20 mouse cellular contexts compared by ENCODE assay signal in genomic region chr11:86909028-86909427, GRCm38 (mm10).
DNase-seq lines count a peak whose midpoint lies in the region; ATAC-seq and TF ChIP-seq lines count a peak whose summit lies in the region.
"Had no signal": no experiment of that assay in that cellular context is flagged by ENCODE, and none has a peak within 500 bp of the region (broad histone marks: within the 10 kb centered on the region; RNA-seq: fewer than 3 reads in every experiment).

No protein-coding gene starts in this region.

- no peak overlapping the region for H3K27ac ChIP-seq in kidney, adult 2 months (ENCODE audit: insufficient read depth, low read depth, low read length)
- no peak overlapping the region for H3K27ac ChIP-seq in kidney, embryonic 14.5 days (ENCODE audit: low read depth, low read length)
- H3K27ac ChIP-seq in kidney, embryonic 15.5 days, result peak overlapping the region; percentile 68
- H3K27ac ChIP-seq in small intestine, adult 2 months (ENCODE audit: insufficient read depth, low read depth, low read length), result peak overlapping the region; percentile 48
- H3K27ac ChIP-seq in forebrain, embryonic 15.5 days (replicated peaks), result no peak overlapping the region
- no peak overlapping the region for H3K27ac ChIP-seq in gastrocnemius, adult 2 months
- H3K27ac ChIP-seq: embryonic facial prominence, embryonic 13.5 days; forebrain, embryonic 12.5 days; hindbrain, embryonic 13.5 days had no signal

- no peak overlapping the region for H3K4me3 ChIP-seq in kidney, adult 2 months (ENCODE audit: insufficient read depth, low read depth, low read length)
- H3K4me3 ChIP-seq in kidney, embryonic 14.5 days (ENCODE audit: low read length), result no peak overlapping the region
- H3K4me3 ChIP-seq in G1E (ENCODE audit: low read depth, low read length), result peak overlapping the region; percentile 16; the same call in 1 of the 2 replicates
- H3K4me3 ChIP-seq in kidney, embryonic 15.5 days (replicated peaks), result no peak overlapping the region
- no peak overlapping the region for H3K4me3 ChIP-seq in small intestine, adult 2 months (ENCODE audit: low read depth, low read length)
- no peak overlapping the region for H3K4me3 ChIP-seq in forebrain, embryonic 15.5 days
- no peak overlapping the region for H3K4me3 ChIP-seq in gastrocnemius, adult 2 months
- H3K4me3 ChIP-seq: embryonic facial prominence, embryonic 13.5 days; forebrain, embryonic 12.5 days; heart, embryonic 10.5 days; hindbrain, embryonic 13.5 days had no signal

- ATAC-seq in kidney, embryonic 14.5 days (ENCODE audit: low FRiP score, low TSS enrichment), result no peak
- no peak for ATAC-seq in G1E (ENCODE audit: extremely low read depth, insufficient number of reproducible peaks, low FRiP score, poor library complexity, severe bottlenecking)
- ATAC-seq in kidney, embryonic 15.5 days (replicated peaks; ENCODE audit: low FRiP score), result 0 out of 2 replicates have a peak, but pooled peaks have one; percentile 33
- ATAC-seq in forebrain, embryonic 15.5 days (replicated peaks), result no peak
- ATAC-seq: forebrain, postnatal 0 days had no signal

- H3K9me3 ChIP-seq in kidney, embryonic 14.5 days (ENCODE audit: control insufficient read depth, low read length), result no peaks in the 10 kb centered on the region
- no peaks in the 10 kb centered on the region for H3K9me3 ChIP-seq in G1E (replicated peaks)
- H3K9me3 ChIP-seq in kidney, embryonic 15.5 days (replicated peaks), result no peaks in the 10 kb centered on the region
- H3K9me3 ChIP-seq in forebrain, embryonic 15.5 days, result no peaks in the 10 kb centered on the region
- H3K9me3 ChIP-seq: embryonic facial prominence, embryonic 13.5 days; forebrain, embryonic 12.5 days; heart, embryonic 10.5 days; hindbrain, embryonic 13.5 days had no signal

- WGBS in kidney, adult 2 months, result 46% methylated on average over 6 of the region's 6 CpGs
- WGBS in kidney, embryonic 14.5 days, result 56% methylated on average over 6 of the region's 6 CpGs
- WGBS in kidney, embryonic 15.5 days, result 58% methylated on average over 6 of the region's 6 CpGs
- 31% methylated on average over 6 of the region's 6 CpGs for whole genome bisulfite sequencing in small intestine, adult 2 months
- 85% methylated on average over 6 of the region's 6 CpGs for WGBS in forebrain, embryonic 15.5 days

- no peaks in the 10 kb centered on the region for H3K36me3 ChIP-seq in kidney, adult 2 months (ENCODE audit: control insufficient read depth, insufficient read depth, low read length)
- H3K36me3 ChIP-seq in kidney, embryonic 14.5 days (ENCODE audit: control insufficient read depth, insufficient read depth, low read length), result no peaks in the 10 kb centered on the region
- H3K36me3 ChIP-seq in G1E (replicated peaks), result no peaks in the 10 kb centered on the region
- no peaks in the 10 kb centered on the region for H3K36me3 ChIP-seq in kidney, embryonic 15.5 days
- no peaks in the 10 kb centered on the region for H3K36me3 ChIP-seq in small intestine, adult 2 months (ENCODE audit: control insufficient read depth, insufficient read depth, low read length)
- no peaks in the 10 kb centered on the region for H3K36me3 ChIP-seq in forebrain, embryonic 15.5 days
- H3K36me3 ChIP-seq: embryonic facial prominence, embryonic 13.5 days; forebrain, embryonic 12.5 days; heart, embryonic 10.5 days; hindbrain, embryonic 13.5 days had no signal

- no peak for TF ChIP-seq POLR2A in kidney, adult 2 months (IDR thresholded peaks at IDR 0.05; ENCODE audit: low read depth, low read length)
- TF ChIP-seq POLR2A in small intestine, adult 2 months (IDR thresholded peaks at IDR 0.05; ENCODE audit: low read depth, low read length), result no peak

- no peak overlapping the region for H3K4me2 ChIP-seq in kidney, embryonic 14.5 days (replicated peaks; ENCODE audit: low read depth, low read length)
- H3K4me2 ChIP-seq in kidney, embryonic 15.5 days, result no peak overlapping the region
- no peak overlapping the region for H3K4me2 ChIP-seq in forebrain, embryonic 15.5 days (replicated peaks)
- H3K4me2 ChIP-seq: embryonic facial prominence, embryonic 13.5 days; forebrain, embryonic 12.5 days; hindbrain, embryonic 13.5 days had no signal

- H3K27me3 ChIP-seq in kidney, adult 2 months (replicated peaks; ENCODE audit: control insufficient read depth, insufficient read depth, low read length), result no peaks in the 10 kb centered on the region
- no peaks in the 10 kb centered on the region for H3K27me3 ChIP-seq in kidney, embryonic 14.5 days (ENCODE audit: control insufficient read depth, insufficient read depth, low read length)
- H3K27me3 ChIP-seq in G1E (ENCODE audit: insufficient read depth, low read length), result peaks cover under 1% of the 10 kb centered on the region; the same call in 1 of the 2 replicates
- H3K27me3 ChIP-seq in kidney, embryonic 15.5 days, result no peaks in the 10 kb centered on the region
- no peaks in the 10 kb centered on the region for H3K27me3 ChIP-seq in small intestine, adult 2 months (ENCODE audit: control insufficient read depth, insufficient read depth, low read length)
- H3K27me3 ChIP-seq in forebrain, embryonic 15.5 days, result no peaks in the 10 kb centered on the region
- H3K27me3 ChIP-seq: embryonic facial prominence, embryonic 13.5 days; forebrain, embryonic 12.5 days; hindbrain, embryonic 13.5 days had no signal

- peak; percentile 44 for DNase-seq in kidney, adult 2 months
- no peak for DNase-seq in G1E (ENCODE audit: low spot score)
- no peak for DNase-seq in gastrocnemius, adult 2 months
- DNase-seq: adrenal gland, adult 2 months; adrenal gland, postnatal 25 days; cerebellum, adult 18-20 months; cerebellum, adult 9-11 months; cerebellum, postnatal 36 days; forebrain, postnatal 0 days; gastrocnemius, postnatal 36 days; heart, adult 18-20 months; heart, postnatal 10 days had no signal

- intact Hi-C loops in gastrocnemius, adult 2 months (cut with DNase I), result no loop called here

- no peak for TF ChIP-seq CTCF in kidney, adult 2 months (conservative IDR thresholded peaks at IDR 0.05; ENCODE audit: insufficient read depth, insufficient read length, low read depth, low read length)
- no peak for TF ChIP-seq CTCF in G1E (IDR thresholded peaks at IDR 0.05; ENCODE audit: low read depth, low read length)
- TF ChIP-seq CTCF in small intestine, adult 2 months (IDR thresholded peaks at IDR 0.05; ENCODE audit: extremely low read depth, insufficient read length, insufficient replicate concordance, low read depth, low read length), result no peak
- no peak for TF ChIP-seq CTCF in gastrocnemius, adult 2 months (IDR thresholded peaks at IDR 0.05)

- no peak overlapping the region for H3K9ac ChIP-seq in kidney, embryonic 14.5 days (ENCODE audit: low read depth, low read length)
- no peak overlapping the region for H3K9ac ChIP-seq in kidney, embryonic 15.5 days
- H3K9ac ChIP-seq in forebrain, embryonic 15.5 days (replicated peaks), result no peak overlapping the region
- H3K9ac ChIP-seq: embryonic facial prominence, embryonic 13.5 days; forebrain, embryonic 12.5 days; forebrain, postnatal 0 days; hindbrain, embryonic 13.5 days had no signal

- peaks cover 6% of the 10 kb centered on the region; the same call in 1 of the 2 replicates for H3K4me1 ChIP-seq in kidney, adult 2 months (ENCODE audit: control insufficient read depth, insufficient read depth, low read length)
- H3K4me1 ChIP-seq in kidney, embryonic 14.5 days (ENCODE audit: control insufficient read depth, insufficient read depth, low read length), result peaks cover 3% of the 10 kb centered on the region; the same call in 1 of the 2 replicates
- peaks cover 32% of the 10 kb centered on the region for H3K4me1 ChIP-seq in G1E (ENCODE audit: insufficient read depth, low read depth, low read length)
- peaks cover 35% of the 10 kb centered on the region for H3K4me1 ChIP-seq in kidney, embryonic 15.5 days
- peaks cover 23% of the 10 kb centered on the region; the same call in 1 of the 2 replicates for H3K4me1 ChIP-seq in small intestine, adult 2 months (ENCODE audit: control insufficient read depth, insufficient read depth, insufficient read length, low read length)
- H3K4me1 ChIP-seq in forebrain, embryonic 15.5 days, result no peaks in the 10 kb centered on the region
- H3K4me1 ChIP-seq: embryonic facial prominence, embryonic 13.5 days; forebrain, embryonic 12.5 days; hindbrain, embryonic 13.5 days had no signal

Comparison
In these comparisons a context has a peak if more than half of its experiments do, and no peak if none do; other contexts are left out.
1. H3K27ac ChIP-seq: peak in kidney, embryonic 15.5 days (single experiment) and small intestine, adult 2 months (single experiment); none in kidney, adult 2 months (single experiment), kidney, embryonic 14.5 days (single experiment), forebrain, embryonic 15.5 days (single experiment) and gastrocnemius, adult 2 months (single experiment).